Mouse (Mus musculus): ENCODE results near the gene Aifm3.

- TF ChIP-seq POLR2A (IDR thresholded peaks at IDR 0.05; ENCODE audit: borderline replicate concordance, extremely low read depth, low read depth, low read length) (no peak), CTCF (IDR thresholded peaks at IDR 0.05; ENCODE audit: insufficient read depth, low read length) (no peak)
Observed at GRCm38 (mm10) chr16:17510686-17511085, 21.3 kb downstream of the Aifm3 start.

Data from lung, adult 2 months (tissue).